Mouse (Mus musculus) urinary bladder, adult 2 months (tissue): ENCODE data around the gene Gm19426. TPM values are rescaled to one million over a fixed set of nuclear protein-coding genes. Genes with fewer than 3 reads are reported as not detected.
A peak's percentile ranks its signal among the peaks of the same experiment; 100 is the strongest.

Source experiments
- DNase-seq: peaks from one replicate; pipeline ENCODE4 v3.0.0; 2022; ENCODE audit warnings: low spot score
- polyA plus RNA-seq: library from polyadenylated mRNA; depleted of rRNA; stranded (reverse); fragments of >200 nt; gene quantifications from 2 replicates; pipeline ENCODE4 v1.2.3, GENCODE M21; 2012; rRNA removed

Gene Gm19426
- polyA plus RNA-seq, result 3.1 and 3.2 TPM in 2 replicates

DNA sequence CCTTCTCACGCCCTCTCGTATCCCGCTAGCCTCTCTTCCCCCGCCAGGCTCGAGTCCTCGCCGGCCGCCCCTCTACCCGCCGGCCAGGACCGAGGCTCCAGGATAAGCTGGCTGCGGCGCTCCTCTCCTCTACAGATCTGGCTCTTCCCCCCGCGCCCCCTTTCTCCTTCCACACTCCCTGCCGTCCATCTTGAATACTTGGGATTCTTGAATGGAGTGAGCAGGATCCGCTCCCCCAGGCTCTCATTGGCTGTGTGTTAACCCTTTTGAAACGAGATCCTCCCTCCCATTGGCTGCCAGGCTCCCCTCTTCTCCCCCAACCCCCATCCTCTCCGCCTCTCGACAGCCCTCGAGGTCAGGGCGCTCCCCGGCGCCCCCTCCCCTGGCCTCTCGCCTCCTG is at the start of gene Gm19426:
TSS of gene Gm19426 (minus strand) at position 95 of the 400 bp plus-strand sequence.
- no peak for DNase-seq

DNA sequence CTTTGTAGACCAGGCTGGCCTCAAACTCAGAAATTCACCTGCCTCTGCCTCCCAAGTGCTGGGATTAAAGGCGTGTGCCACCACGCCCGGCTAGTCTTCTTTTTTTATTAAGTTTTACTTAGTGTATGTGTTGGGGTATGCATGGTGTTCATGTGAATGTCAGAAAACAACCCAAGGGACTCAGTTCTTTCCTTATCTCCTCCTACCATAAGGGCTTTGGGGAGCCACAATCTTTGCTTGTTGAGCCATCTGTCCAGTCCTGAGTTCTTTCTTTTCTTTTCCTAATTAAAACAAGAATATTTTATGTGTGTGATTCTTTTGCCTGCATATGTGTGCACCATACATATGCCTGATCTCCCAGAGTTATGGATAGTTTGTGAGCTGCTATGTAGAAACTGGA is 49.7 kb upstream of the Gm19426 start:
- no peak for DNase-seq

DNA sequence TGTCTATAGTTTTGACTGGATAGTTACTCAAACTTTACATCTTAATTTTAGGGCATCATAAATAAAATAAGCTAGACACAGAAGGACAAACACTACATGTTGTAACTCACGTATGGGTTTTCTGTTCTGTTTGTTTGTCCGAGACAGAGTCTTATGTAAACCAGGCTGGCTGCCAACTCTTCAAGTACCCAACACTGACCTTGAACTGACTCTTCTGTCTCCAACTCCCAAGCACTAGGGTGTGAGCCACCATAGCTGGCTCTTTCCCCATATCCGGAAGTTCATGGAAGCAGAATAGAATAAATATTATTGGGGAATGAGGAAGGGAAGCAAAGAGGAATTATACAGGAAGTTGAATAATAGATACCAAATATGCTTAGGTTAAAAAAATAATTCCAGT is 49.1 kb upstream of the Gm19426 start:
- no peak for DNase-seq

DNA sequence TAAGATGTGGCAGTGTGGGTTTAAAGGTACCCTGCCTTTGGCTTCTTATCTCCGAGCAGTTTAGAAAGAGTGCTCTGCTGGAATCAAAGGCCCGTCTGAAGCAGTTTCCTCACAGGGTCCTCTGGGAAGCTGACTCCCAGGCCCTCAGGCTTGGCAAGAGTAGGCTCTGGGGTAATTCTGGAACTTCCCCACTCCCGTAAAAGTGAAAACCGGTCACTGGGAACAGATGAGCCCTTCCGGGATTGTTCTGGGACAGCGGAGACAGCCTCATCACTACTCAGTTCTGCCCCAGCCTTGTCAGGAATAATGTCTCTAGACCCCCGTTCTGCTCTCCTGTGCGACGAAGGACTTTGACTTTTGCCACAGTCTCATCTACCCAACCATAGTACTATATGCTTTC is 47.0 kb upstream of the Gm19426 start:
- DNase-seq, result no peak

DNA sequence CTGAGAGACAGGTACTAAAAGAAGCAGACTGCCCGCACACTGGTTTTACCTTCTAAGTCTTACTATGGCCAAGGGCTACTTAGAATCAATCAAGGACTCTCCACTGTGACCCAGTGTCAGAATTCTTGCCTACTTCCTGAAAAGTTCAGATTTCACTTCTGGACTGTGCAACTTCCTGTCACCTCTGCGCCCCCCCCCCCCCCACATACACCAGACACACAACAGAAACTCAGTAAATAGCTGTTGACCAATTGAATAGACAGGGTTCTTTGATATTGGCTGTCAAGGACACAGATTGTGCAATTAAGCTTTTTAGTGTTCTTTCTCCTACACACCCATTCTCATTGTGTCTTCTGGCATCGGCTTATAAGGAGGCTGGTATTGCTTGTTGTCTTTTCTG is 44.9 kb upstream of the Gm19426 start:
- no peak for DNase-seq

DNA sequence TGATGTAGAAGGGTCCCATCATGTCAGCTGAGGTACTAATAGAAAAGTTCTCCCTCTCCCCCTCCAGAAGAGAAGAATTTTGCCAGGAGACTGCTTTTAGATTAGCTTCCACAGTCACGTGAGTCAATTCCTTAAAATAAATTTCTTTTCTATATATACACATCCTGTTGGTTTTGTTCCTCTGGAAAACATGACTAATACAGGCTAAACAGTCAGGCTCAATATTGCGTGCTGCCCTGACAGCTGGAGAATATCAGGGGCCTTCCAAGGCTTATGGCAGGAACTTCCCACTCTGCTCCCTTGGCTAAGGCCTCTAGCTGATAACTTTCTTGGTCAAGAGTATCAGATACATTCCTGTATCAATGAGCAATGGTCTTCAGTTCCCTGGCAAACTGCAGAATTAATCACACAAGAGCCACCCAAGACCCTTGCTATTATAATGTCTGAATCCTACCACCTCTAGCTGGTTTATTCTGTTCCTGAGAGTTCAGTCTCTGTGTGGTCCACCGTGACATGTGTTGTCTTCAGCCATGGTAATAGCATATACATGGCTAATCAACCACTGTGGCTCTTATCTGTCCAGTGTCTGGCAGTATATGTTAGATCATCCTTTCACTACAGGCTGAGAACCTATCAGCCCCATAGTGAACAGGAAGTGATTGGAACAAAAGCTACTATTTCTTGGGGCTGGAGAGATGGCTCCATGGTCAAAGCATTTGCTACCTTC is 40.5 kb upstream of the Gm19426 start:
- no peak for DNase-seq

DNA sequence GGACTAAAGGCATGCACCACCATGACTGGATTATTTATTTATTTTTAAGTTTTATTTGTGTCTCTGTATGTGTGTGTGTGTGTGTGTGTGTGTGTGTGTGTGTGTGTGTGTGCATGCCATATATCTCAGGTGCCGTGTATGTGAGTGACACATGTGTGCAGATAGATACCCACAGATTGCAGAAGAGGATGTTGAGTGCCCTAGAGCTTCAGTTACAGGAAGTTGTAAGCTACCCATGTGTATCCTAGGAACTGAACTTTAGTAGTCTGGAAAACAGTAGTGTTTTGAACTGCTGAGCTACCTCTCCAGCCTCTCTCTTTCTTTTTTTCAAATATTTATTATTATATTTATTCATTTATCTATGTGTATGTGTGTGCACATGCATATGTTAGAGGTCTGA is 39.9 kb upstream of the Gm19426 start:
- no peak for DNase-seq

DNA sequence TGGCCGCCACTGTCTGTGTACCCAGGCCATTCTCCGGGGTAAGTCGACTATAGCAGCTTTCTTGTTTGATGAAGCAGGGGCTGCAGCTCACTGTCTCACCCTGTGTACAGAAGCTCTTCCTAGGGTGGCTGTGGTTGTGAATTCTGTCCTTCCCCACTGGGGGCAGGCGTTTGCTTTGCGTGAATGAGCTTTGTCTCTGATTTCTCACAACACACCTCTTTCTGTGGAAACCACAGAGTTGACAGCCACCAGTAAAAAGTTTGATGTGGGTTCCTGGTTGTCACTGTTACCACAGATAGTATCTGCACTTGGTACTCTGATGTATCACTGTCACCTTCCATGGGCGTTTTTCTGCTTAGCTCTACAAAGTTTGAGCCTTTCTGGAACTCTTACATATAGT is 35.8 kb upstream of the Gm19426 start:
- no peak for DNase-seq

DNA sequence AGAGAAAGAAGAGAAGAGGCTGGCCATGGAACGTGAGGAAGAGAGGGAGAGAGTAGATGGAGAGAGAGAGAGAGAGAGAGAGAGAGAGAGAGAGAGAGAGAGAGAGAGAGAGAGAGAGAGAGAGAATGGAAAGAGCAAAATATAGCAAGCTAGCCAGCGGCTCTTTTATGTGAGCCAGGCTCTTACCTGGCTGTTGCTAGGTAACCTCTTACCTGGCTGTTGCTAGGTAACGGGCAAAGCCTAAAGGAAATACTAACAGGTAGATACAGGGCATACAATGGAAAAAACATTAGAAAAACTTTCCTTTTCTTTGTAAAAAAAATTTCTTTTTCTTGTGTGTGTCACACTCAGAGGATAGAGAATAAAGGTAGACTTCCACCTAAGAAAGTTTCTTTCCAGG is 34.3 kb upstream of the Gm19426 start:
- no peak for DNase-seq

DNA sequence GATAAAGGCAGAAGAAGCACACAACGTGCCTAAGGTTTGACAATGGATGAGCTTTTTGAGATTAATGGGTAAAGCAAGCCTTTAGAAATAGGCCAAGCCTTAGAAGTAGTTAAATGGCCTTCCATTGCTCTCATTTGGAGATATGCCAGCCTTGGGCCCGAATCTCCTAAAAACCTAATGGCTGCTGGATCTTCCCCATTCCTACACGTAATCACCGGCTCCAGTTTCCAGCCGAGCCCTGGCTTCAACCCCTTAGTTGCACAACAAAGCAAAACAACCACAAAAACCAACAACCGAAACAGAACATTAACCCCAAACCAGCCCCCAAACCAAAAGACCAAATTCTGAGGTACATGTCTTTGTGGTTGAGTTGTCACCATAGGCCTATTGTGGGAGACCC is 32.2 kb upstream of the Gm19426 start:
- DNase-seq, result no peak

DNA sequence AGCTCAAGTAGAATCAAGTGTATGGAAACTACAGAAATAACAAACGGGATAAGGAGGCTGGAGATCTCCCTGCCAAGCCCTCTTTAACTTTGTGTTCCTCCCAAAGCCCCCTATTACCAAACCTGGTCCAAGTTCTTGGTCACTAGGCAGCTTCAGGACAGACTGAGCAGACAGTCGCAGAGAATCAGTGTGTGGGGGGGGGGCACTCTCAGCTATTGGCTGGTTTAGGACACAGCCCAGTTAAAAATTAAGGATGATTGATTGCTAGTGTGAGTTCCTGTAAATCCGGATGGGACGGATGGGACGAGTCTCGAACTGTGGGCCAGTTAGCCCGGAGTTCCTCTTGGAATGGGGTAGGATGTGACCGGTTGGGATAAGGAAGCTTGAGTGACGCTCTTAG is 31.8 kb upstream of the Gm19426 start, which contains the start of gene Serping1:
TSS of gene Serping1 (minus strand) at position 204 of the 400 bp plus-strand sequence.
- DNase-seq, result no peak

DNA sequence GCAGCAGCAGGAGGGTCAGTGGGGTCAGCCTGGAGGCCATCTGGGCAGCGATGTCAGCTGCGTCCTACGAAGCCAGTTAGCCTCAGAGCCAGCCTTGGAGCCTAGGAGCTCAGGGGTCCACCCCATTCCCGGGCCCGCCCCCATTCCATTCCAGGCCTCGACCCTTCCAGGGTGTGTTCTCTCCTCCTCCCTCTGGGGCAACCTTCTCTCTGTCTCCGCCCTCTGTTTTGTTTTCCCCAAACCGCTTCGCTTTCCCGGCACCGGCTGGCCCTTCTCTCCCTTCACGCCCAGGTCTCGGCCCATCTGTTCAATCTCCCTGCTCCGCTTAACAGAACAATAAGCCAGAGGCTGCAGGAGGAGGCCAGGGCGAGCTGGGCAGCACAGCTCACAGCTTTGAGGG is 31.3 kb upstream of the Gm19426 start:
- peak; percentile 38 for DNase-seq

DNA sequence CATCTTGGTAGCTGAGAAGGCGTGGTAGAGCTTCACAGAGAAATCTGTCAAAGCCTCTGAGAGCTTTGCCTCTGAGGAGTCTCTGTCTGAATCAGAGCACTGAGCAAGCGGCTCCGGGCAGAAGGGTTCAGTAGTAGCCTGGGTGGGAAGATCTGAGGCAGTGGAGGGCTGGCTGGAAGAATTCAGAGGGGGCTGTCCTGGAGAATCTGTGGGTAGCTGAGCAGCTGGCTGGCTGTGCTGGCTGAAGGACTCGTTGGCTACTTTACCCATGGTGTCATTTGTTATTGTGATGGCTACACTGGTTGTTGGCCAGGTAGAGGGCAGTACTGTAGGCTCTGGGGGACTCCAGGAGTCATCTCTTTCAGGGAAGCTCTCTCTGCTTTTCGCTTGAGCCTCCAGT is 29.7 kb upstream of the Gm19426 start:
- no peak for DNase-seq

DNA sequence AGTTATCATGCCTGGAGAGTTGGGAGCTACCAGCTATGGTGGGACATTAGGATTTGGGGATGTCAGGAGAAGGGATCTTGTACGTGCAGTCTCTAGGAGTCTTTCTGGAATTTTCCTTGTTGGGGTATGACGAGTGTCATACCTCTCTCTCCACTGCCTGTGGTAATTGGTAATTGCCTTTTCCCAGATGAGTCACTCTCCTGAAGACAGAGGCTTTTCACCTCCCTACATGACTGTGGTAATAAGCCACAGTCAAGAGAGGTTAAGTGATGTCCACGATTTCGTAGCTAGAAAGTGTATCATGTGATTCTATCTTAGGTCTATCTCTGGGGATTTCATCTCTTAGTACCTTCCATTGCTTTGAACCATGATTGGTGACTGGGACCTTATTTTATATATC is 29.0 kb upstream of the Gm19426 start:
- DNase-seq, result no peak

DNA sequence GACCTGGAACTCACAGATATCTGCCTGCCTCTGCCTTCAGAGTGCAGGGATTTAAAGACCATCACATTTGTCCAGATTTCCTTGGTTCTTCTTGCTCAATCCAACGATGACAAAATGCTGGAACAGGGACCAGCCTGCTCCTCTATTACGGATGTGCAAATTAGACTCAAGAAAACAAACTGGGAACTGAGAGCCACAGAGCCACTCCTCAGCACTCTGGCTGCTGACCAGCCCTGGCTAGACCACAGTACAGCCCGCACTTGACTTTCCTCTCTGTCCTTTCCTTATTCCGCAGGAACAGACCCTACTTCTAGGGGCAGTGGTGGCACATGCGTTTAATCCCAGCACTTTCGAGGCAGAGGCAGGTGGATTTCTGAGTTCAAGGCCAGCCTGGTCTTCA is 27.0 kb upstream of the Gm19426 start:
- no peak for DNase-seq

DNA sequence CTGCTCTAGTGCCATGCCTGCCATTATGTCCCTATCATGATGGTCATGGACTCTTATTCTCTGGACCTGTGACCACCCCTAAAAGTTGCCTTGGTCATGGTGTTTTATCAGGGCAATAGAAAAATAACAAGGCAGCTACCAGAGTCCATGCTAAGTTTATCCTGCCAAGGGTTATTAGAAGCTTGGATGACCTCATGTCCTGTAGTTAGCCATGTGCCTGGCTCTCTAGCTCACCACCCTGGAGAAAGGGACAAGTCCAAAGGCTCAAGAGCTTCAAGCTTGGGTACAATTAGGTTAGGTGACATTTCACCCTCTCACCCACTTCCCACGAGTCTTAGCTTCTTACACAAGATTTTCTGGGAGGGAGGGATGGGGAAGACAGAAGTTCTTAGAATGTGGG is 19.4 kb upstream of the Gm19426 start:
- no peak for DNase-seq

DNA sequence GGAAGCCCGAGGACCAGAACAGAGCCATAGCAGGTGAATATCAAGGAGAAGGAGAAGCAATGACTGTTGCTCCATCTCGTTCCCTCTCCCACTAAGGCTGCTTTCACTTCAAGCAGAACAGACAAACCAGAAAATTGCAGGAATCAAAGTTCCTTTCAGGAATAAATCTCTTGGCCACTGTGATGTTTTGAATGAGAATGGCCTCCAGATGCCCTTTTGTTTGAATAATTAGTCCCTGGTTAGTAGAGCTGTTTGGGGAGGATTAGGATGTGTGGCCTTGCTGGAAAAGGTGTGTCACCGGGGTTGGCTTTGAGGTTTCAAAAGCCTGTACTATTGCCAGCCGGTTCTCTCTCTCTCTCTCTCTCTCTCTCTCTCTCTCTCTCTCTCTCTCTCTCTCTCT is 18.8 kb upstream of the Gm19426 start:
- DNase-seq, result no peak

DNA sequence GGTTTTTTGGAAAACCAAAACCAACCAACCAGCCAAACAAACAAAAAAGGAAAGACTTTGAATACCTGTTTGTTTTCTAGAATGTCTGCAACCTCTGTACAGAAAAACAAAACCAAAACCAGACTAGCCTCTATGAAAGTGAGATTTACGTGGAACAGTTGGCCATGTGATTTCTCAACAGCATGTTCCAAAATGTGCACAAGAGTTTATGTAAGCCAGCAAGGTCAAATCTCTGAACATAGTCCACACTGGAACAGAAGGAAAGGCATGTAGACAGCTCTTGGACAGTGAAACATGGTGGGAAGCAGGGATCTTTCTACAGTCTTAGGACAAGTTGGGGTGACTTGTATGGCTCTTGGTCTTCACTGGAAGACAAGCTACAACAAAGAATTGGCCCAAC is 18.4 kb upstream of the Gm19426 start:
- no peak for DNase-seq

DNA sequence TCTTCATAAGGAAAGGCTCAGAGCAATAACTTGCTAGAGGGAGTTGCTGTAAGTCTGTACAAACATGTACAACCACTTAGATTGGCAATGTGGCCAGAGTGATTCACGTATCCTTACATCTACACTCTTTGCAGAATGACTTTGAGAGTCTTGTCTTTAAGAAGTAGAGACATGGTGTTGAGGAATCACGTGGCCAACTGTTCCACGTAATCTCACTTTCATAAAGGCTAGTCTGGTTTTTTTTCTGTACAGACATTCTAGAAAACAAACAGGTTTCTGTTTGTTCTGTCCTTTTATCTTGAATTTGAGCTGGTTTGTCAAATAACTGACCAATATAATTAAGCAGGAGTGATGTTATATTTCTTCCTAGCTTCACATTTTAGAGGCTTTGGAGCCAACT is 17.9 kb upstream of the Gm19426 start:
- DNase-seq, result no peak

DNA sequence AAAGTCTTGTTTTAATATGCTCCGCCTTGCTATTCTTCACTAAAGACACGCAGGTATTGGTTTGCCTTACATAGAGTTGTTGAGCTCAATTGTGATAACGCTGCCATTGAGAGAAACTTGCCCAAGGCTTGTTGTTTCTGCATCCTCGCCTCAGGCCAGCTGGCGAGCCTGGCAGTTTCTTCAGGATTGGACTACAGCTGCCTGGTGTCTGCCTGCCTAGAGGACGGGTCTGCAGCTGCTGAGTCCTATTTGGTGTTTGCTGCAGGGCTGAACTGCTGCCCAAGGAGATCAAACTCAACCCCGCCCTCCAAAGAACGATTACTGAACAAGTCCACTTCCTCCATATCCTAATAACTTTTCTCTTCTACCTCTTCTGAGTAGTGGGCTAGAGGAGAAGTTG is 17.3 kb upstream of the Gm19426 start:
- DNase-seq, result no peak

DNA sequence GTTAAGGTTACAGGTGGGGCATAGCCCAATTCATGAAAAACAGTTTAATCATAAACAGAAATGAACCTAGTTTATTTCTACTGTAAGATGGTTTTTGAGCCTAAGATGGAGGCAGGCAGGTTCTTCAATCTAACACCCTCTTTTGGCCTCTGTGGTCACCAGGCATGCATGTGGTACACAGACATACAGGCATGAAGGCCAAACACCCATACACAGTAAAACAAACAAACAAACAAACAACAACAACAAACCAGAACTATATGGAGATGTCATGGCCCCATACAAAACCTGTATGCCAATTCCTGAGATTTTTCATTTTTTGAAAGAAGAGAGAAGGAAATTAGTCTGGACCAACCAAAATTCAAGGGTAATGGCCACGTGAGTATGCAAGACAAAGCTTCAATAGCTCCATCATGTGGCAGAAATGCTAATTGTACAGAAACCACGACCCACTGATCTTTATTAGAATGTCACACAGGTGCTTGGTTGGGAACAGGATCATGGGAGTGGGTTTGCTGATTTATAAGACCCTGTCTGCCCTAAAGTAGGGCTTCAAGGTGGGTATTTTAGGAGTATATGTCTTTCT is 15.2 kb upstream of the Gm19426 start:
- no peak for DNase-seq

DNA sequence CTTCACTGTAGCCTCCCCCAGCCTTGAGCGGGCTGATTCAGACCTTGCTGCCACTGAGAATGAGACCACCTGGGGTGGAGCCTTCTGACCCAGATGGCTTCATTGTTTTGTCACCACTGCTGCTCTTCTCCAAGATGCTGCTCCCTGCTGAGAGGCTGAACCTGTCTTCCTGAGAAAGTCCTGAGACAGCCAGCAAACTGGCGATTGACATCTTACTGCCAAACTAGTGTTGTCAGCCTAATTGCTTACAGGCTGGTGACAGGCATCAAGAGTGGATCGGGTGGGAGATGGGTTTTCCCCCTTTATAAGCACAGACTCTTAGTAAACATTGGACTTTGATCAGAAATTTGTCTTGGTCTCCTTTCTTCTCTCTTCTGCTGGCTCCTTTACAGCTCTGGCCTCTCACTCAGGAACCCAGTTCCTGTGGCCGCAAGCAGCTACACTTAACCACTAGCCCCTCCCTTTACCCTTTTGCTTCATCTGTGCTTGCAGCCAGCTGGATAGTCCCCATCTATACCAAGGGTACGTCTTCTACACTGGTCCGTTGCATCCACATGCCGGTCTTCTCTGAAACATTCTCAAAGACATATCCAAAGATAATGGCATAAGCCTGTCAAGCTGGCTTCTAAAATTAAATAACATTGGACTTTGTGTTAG is 13.7 kb upstream of the Gm19426 start:
- no peak for DNase-seq

DNA sequence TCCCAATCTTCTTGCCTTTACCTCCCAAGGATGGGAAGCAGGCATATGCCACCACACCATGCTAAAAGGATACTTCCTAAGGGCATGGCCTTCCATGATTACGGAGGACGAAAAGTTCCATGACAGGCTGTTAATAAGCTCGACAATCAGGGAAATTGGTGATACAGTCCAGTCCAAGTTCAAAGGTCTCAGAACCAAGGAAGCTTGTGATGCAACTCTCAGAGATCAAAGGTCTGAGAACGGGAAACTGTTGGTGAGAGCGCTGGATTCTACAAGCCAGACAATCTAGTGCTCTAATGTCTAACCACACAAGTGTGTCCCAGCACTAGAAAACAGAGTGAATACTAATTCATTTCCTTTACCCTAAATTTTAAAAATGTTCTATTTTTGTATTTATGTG is 12.8 kb upstream of the Gm19426 start:
- no peak for DNase-seq
